Mouse (Mus musculus) hindbrain, embryonic 11.5 days (tissue): Measurements from ENCODE around the gene Cavin1. TPM values are rescaled to one million over a fixed set of nuclear protein-coding genes. Genes with fewer than 3 reads are reported as not detected.

Experiments used
- ATAC-seq: fragments of 200-750 bp; cut with Nextera tagmentation; 2 replicates; pipeline ENCODE4 v1.8.0; 2017; ENCODE audit warnings: mild to moderate bottlenecking, moderate TSS enrichment, moderate library complexity; ENCODE audit not compliant: low FRiP score
- DNase-seq: peaks from one replicate; pipeline ENCODE4 v3.0.0-alpha.2; 2015; ENCODE audit warnings: low spot score
- H3K27ac ChIP-seq: fragments of 300-500 bp; sonication (generic); 2 replicates; pipeline ENCODE4 v1.5.1; 2014; ENCODE audit warnings: mild to moderate bottlenecking, low read depth, low read length
- H3K27me3 ChIP-seq: fragments of 300-500 bp; sonication (generic); 2 replicates; pipeline ENCODE4 v1.6.1; 2014; ENCODE audit warnings: mild to moderate bottlenecking, low read length, moderate library complexity, mixed read lengths; ENCODE audit not compliant: control insufficient read depth, insufficient read depth
- H3K36me3 ChIP-seq: fragments of 300-500 bp; sonication (generic); 2 replicates; pipeline ENCODE4 v1.6.1; 2014; ENCODE audit warnings: mild to moderate bottlenecking, low read length, moderate library complexity, mixed read lengths; ENCODE audit not compliant: control insufficient read depth, insufficient read depth
- H3K4me1 ChIP-seq: fragments of 300-500 bp; sonication (generic); replicated peaks from 2 replicates; pipeline ENCODE4 v1.6.1; 2014; ENCODE audit warnings: low read length, mixed read lengths; ENCODE audit not compliant: control insufficient read depth, insufficient read depth
- H3K4me2 ChIP-seq: fragments of 300-500 bp; sonication (generic); replicated peaks from 2 replicates; pipeline ENCODE4 v1.6.1; 2014; ENCODE audit warnings: mild to moderate bottlenecking, low read depth, low read length
- H3K4me3 ChIP-seq: fragments of 300-500 bp; sonication (generic); 2 replicates; pipeline ENCODE4 v1.5.1; 2014; ENCODE audit warnings: low read depth, low read length
- H3K9ac ChIP-seq: fragments of 300-500 bp; sonication (generic); 2 replicates; pipeline ENCODE4 v1.6.1; 2014; ENCODE audit warnings: low read depth, low read length
- H3K9me3 ChIP-seq: fragments of 300-500 bp; sonication (generic); 2 replicates; pipeline ENCODE4 v1.6.1; 2016; ENCODE audit warnings: low read length; ENCODE audit not compliant: control insufficient read depth
- WGBS: fragments of 180-500 bp; shearing (Covaris S2); extraction: QIAGEN DNeasy Blood & Tissue Kit; methylation state at CpG from one replicate; pipeline ENCODE4 v1.1.7; 2014; 5-methylcytosine and 5-hydroxymethylcytosine counted together
- polyA plus RNA-seq: library from polyadenylated mRNA; unstranded; fragments of >200 nt; fragmentation: Nextera tagmentation; extraction: Ambion mirVana; gene quantifications from 2 replicates; pipeline ENCODE4 v1.2.1, GENCODE M21; 2014

The Cavin1 gene
- polyA plus RNA-seq, 1 experiment from 2014 or later = 11.9 TPM

DNA sequence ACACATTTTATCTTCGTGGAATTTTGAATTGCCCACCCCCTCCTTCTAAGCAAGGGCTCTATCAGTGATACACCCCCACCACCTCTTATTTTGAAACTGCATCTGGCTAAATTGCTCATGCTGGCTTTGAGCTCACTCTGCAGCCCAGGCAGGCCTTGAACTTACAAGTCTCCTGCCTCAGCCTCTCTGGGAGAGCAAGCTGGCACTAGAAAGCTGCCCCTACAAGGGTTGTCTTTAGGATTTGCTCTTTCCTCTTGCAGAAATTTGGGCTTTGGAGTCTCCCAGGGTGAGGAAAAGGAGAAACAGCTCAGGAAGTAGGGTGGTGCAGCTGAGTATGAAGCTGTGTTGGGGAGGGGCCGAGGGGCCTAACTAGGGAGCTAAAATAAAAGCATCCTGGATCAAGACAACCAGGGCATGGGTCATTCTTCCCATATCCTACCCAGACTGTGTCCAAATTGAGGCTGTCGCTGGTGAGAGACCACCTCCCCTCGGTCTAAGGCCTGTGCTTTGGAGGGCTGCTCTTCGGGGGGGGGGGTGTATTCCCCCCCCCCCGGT, 12.7 kb downstream of the Cavin1 start:
- DNase-seq (no peak), ATAC-seq (no peak)
- no peak overlapping the region for H3K4me3 ChIP-seq
- H3K4me2 ChIP-seq = no peak overlapping the region
- peaks cover 26% of the 10 kb centered on the region for H3K27me3 ChIP-seq
- no peaks in the 10 kb centered on the region for H3K36me3 ChIP-seq
- 26% methylated on average over 6 of the region's 6 CpGs for WGBS
- H3K4me1 ChIP-seq = peaks cover 8% of the 10 kb centered on the region; the same call in 1 of the 2 replicates
- H3K9me3 ChIP-seq = no peaks in the 10 kb centered on the region
- no peak overlapping the region for H3K27ac ChIP-seq
- H3K9ac ChIP-seq = no peak overlapping the region

DNA sequence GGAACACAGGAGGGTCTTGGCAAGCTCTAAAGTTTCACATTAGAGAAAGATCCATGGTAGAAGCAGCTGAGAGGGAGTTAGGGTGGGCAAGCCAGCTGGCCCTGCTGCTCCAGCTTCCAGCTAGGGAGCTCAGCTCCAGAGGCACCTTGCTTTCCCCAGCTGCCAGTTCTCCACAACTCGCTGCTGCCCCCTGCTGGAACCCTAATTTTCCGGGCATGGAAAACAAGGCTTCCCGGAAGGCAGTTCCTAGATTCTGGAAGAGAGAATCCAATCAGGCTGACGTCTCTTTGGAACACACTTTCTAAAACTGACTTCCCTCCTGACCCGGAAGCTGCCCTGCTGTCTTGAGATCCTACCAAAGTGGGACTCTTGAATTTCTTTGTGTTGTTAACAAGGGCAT, 13.4 kb downstream of the Cavin1 start:
- H3K36me3 ChIP-seq = no peaks in the 10 kb centered on the region
- WGBS = 3% methylated on average over 5 of the region's 5 CpGs

DNA sequence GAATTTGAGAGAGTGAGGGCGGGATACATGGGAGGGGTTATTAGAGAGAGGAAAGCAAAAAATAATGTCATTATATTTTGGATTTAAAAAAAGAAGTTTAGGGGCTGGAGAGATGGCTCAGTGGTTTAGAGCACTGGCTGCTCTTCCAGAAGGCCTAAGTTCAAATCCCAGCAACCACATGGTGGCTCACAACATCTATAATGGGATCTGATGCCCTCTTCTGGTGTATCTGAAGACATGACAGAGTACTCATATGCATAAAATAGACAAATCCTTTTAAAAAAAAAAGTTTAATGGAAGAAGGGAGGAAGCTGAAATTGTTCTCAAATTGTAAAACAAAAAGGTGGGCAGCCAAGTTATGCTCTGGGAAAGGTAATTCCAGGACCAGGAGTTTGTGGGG, 21.1 kb downstream of the Cavin1 start:
- Histone ChIP-seq H3K4me2 (no peak overlapping the region), H3K4me1 (no peaks in the 10 kb centered on the region), H3K36me3 (no peaks in the 10 kb centered on the region), H3K9me3 (no peaks in the 10 kb centered on the region), H3K27me3 (no peaks in the 10 kb centered on the region), H3K9ac (no peak overlapping the region), H3K27ac (no peak overlapping the region), H3K4me3 (no peak overlapping the region)
- ATAC-seq (no peak), DNase-seq (no peak)
- 96% methylated on average over 1 of the region's 1 CpGs for WGBS

More for the DNA sequence above, 13.4 kb downstream of the Cavin1 start:
- Histone ChIP-seq H3K9me3 (no peaks in the 10 kb centered on the region), H3K9ac (no peak overlapping the region), H3K4me2 (no peak overlapping the region), H3K27me3 (peaks cover 26% of the 10 kb centered on the region), H3K27ac (no peak overlapping the region), H3K4me1 (peaks cover 8% of the 10 kb centered on the region; the same call in 1 of the 2 replicates), H3K4me3 (no peak overlapping the region)
- DNase-seq (peak; percentile 96), ATAC-seq (no peak)

DNA sequence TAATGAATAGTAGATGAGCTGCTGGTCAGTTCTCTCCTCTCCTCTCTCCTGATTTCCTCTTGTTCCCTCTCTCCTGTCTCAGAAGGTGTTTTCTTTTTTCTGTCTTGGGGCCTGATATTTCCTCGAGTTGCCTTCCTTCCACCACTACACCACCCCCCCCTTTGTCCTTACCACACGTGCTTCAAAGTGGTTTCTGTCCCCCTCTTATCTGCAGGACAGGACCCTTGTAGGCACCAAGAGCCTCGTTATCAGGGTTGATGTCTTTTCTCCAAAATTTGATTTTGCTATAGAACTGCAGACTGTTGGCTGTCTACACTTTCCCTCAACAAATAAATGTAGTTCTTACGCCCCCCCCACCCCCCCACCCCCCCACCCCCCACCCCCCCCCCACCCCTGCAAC, 22.4 kb downstream of the Cavin1 start:
- Histone ChIP-seq H3K36me3 (no peaks in the 10 kb centered on the region), H3K27me3 (no peaks in the 10 kb centered on the region), H3K9ac (no peak overlapping the region), H3K4me3 (no peak overlapping the region), H3K4me1 (no peaks in the 10 kb centered on the region), H3K9me3 (no peaks in the 10 kb centered on the region), H3K4me2 (no peak overlapping the region), H3K27ac (no peak overlapping the region)
- DNase-seq (no peak), ATAC-seq (no peak)
- 51% methylated on average over 4 of the region's 4 CpGs for WGBS

DNA sequence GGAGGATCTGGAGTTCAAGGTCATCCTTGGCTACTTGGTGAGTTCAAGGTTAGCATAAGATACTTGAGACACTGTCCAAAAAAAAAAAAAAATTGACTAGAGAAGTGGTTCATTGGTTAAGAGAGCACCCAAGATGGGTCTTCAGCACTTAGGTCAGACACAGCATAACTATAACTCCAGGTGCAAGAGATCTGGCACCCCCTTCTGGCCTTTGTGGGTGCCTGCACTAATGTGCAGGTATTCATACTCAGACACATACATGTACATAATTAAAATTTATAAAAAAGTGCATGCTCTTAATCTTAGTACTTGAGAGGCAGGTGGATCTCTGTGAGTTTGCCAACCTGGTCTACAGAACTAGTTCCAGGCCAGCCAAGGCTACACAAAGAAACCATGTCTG, 23.1 kb downstream of the Cavin1 start:
- no peak overlapping the region for H3K4me2 ChIP-seq

DNA sequence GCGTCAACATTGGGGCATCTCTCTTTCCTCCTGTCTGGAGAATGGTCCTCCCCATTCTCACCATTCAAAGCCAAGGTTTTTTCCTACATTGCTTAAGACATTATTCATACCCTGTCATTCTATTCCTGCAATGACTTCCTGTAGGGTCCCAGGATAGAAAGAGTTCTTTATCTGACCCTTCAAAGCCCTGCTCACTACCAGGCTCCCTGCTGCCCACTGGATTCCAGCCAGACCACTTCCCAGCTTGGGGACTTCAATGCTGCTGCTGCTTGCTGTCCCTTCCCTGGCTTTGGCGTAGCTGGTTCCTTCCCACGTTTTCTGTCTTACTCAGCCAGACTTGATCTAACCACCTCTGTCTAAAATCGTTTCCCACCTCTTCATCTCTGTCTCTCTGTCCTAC, 23.8 kb downstream of the Cavin1 start:
- Histone ChIP-seq H3K9ac (no peak overlapping the region), H3K4me3 (no peak overlapping the region), H3K4me2 (no peak overlapping the region), H3K27ac (no peak overlapping the region), H3K4me1 (no peaks in the 10 kb centered on the region), H3K36me3 (no peaks in the 10 kb centered on the region), H3K27me3 (no peaks in the 10 kb centered on the region), H3K9me3 (no peaks in the 10 kb centered on the region)
- WGBS = 54% methylated on average over 4 of the region's 4 CpGs
- DNase-seq (no peak), ATAC-seq (no peak)

More for the DNA sequence above, 23.1 kb downstream of the Cavin1 start:
- H3K9me3 ChIP-seq = no peaks in the 10 kb centered on the region
- no peak overlapping the region for H3K4me3 ChIP-seq
- no peak overlapping the region for H3K27ac ChIP-seq
- H3K27me3 ChIP-seq = no peaks in the 10 kb centered on the region
- DNase-seq (no peak), ATAC-seq (no peak)
- no peaks in the 10 kb centered on the region for H3K36me3 ChIP-seq
- no peak overlapping the region for H3K9ac ChIP-seq
- H3K4me1 ChIP-seq = no peaks in the 10 kb centered on the region

DNA sequence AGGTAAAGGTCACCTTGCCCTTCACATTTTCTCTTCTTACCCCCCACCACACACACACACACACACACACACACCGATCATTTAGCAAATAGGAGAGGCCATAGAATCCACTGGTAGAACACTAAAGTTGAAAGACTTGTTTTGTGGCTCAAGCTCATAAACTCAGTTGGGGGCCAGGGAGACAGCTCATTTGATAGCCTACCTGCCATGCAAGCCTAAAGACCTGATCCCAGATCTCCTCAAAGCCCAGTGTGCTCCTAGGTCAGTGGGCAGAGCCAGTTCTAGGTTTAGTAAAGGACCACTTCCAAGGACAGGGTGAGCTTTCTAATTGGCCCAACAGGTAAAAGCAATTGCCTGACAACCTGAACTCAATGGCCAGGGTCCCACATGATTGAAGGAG, 28.3 kb downstream of the Cavin1 start:
- 100% methylated on average over 1 of the region's 1 CpGs for WGBS
- H3K36me3 ChIP-seq = no peaks in the 10 kb centered on the region
- H3K4me1 ChIP-seq = no peaks in the 10 kb centered on the region
- DNase-seq (no peak), ATAC-seq (no peak)
- H3K4me3 ChIP-seq = no peak overlapping the region
- no peak overlapping the region for H3K27ac ChIP-seq
- H3K9me3 ChIP-seq = no peaks in the 10 kb centered on the region
- no peak overlapping the region for H3K4me2 ChIP-seq
- no peaks in the 10 kb centered on the region for H3K27me3 ChIP-seq
- no peak overlapping the region for H3K9ac ChIP-seq

DNA sequence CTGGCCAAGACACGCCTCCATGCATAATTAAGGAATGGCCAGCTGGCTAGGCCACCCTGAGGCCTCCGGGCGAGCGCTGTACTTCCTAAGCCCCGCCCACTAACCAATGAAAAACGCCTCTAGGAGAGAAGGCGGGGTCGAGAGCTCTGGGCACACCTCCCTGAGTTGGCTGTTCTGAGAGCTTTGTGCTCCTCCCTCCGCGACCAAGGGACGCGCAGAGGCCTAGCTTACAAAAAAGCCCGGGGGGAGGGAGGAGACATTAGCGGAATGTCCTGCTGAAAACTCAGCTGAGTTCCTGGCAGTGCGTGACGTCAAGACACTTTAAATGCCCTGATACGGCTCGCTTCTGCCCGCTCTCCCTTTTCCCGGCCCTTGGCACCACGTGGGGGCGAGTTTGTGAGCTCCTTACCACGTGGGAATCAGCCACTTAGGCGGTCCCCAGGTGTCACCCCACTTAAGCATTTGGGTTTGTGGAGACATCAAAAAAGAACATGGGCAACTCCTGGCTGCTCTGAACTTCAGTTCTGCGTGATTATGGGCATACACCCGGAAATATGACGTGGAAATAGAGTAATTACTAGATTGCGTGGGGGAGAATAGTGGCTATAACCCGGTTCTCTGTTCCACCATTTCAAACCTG, 31.1 kb downstream of the Cavin1 start, which contains the start of gene Stat3:
TSS of gene Stat3 (minus strand) at position 29 of the 640 bp plus-strand sequence.
- Histone ChIP-seq H3K4me1 (no peaks in the 10 kb centered on the region), H3K4me3 (peak within 1 kb of the TSS; percentile 86), H3K9ac (peak within 1 kb of the TSS; percentile 79), H3K9me3 (no peaks in the 10 kb centered on the region), H3K27me3 (no peaks in the 10 kb centered on the region), H3K36me3 (no peaks in the 10 kb centered on the region), H3K27ac (peak within 1 kb of the TSS; percentile 71; the same call in 1 of the 2 replicates), H3K4me2 (peak within 1 kb of the TSS; percentile 78)
- peak; percentile 100 for DNase-seq
- ATAC-seq = peak; percentile 100
- WGBS = under 1% methylated on average over 29 of the region's 29 CpGs
